Mouse (Mus musculus): ENCODE data around the gene Mat2a. TPM values are rescaled to one million over a fixed set of nuclear protein-coding genes. Genes with fewer than 3 reads are reported as not detected.

Mat2a gene
- total RNA-seq, 2 experiments from 2014 or later, result 130 to 166 TPM

- DNase-seq, result no peak
Observed at GRCm38 (mm10) chr6:72415964-72416772, 23.2 kb downstream of the Mat2a start.

- DNase-seq, result no peak
Observed at GRCm38 (mm10) chr6:72415181-72415580, 24.2 kb downstream of the Mat2a start.

DNA sequence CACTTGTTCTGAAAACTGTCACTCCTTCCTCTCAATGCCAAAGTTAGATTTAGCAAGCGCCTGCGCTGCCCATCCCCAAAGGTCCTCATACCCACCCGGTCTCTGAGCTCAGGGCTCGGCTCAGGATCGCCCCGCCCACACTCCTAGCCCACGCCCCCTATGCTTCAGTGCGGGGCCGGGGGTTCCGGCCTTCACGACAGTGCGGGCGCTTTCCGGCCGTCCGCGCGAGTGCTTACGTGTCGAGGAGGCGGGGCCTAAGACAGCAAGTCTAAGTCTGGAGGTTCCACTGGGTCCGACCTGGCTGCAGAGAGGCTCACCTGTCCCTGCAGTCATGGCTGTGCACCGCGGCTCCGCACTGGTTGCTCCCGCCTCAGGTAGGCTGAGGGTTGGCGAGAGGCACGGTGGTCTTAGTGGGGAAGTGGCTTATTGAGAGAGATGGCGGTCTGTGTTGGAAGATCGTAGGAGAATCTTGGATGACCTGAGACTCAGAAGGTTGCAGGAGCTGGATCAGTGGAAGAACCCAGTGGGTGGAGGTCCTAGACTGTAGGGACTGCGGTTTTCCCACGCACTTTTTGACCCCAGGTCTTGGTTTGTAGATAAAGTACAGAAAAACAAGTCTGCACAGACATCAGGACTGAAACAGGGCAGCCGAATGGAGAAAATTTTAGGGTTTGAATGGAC is 25.1 kb downstream of the Mat2a start, which contains the start of gene Ggcx:
Gene Ggcx, plus strand, starts transcription at position 233 of the 681 bp plus-strand sequence.
- peak; percentile 96 to 98 for DNase-seq

DNA sequence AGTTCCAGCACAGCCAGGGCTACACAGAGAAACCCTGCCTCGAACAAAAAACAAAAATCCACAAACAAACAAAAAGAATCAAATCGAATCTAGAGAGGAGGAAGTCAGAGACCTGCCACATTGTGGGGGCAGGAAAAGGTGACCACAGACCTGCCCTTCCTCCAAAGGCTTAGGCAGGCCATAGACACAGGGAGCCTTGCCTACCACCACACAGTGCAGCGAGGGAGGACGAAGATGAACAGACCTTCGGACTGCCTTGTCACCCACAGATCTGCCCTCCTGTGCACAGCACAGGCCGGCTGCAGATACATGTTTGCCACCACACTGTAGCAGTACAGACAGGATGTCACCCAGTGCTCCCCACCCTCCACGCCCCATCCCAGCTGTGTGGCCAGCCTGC is 28.8 kb downstream of the Mat2a start:
- no peak for DNase-seq

DNA sequence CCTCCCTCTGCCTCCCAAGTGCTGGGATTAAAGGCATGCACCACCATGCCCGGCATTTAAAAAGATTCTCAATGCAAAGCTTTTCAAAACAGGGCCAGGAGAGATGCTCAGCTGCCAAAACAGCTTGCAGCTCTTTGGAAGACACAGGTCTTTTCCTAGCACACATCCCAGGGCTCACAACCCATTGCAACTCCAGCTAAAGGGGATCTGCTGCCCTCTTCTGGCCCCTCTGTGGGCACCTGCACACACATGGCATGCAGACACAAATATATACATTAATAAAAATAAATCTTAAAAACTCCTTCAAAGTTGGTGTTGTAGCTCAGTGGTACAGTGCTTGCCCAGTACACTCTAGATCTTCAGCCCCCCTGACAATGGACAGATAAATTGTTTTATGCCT is 29.4 kb downstream of the Mat2a start:
- no peak for DNase-seq

DNA sequence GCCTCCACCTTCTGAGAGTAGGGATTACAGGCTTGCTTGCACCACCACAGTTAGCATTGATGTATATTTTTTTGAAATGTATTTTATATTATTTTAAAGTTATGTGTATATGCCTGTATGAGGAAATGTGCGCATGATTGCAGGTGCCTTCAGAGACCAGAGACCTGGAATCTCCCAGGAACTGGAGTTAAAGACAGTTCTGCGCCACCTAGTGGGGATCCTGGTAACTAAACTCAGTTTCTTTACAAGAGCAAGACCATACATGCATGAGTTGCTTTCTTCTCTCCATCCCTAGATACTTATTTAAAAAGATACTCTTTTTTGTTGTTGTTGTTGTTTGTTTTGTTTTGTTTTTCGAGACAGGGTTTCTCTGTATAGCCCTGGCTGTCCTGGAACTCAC is 29.8 kb downstream of the Mat2a start:
- peak; percentile 46 to 86 for DNase-seq

DNA sequence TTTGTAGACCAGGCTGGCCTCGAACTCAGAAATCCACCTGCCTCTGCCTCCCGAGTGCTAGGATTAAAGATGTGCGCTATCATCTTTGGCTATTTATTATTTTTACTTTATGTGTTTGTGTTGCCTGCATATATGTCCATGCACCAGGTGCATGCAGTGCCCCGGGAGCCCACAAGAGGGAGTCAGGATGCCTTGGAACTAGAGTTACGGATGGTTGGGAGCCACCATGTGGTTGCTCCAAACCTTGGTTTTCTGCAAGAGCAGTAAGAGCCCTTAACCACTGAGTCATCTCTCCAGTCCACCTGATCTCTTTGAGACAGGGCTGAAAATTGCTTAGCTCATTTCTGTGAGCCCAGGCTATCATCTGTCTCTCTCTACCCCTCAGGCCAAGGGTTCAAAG is 32.2 kb downstream of the Mat2a start:
- peak; percentile 79 to 92 for DNase-seq

GRCm38 (mm10) chr6:72405356-72405755 is 34.0 kb downstream of the Mat2a start:
- DNase-seq, result no peak

DNA sequence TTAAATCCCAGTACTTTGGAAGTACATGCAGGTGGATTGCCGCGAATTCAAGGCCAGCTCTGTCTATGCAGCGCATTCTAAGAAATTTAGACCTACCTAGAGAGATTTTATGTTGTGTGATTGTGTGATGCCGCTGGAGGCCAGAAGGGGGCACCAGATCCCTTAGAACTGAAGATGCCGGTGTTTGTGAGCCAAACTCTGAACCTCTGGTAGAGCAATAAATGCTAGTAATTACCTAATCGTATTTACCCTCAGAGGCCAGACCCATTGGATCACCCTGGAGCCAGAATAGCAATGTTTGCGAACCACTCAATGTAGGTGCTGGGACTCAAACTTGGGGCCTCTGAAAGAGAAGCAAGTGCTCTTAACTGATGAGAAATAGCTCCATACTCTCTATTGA is 37.5 kb downstream of the Mat2a start:
- DNase-seq, result peak; percentile 74 to 92

DNA sequence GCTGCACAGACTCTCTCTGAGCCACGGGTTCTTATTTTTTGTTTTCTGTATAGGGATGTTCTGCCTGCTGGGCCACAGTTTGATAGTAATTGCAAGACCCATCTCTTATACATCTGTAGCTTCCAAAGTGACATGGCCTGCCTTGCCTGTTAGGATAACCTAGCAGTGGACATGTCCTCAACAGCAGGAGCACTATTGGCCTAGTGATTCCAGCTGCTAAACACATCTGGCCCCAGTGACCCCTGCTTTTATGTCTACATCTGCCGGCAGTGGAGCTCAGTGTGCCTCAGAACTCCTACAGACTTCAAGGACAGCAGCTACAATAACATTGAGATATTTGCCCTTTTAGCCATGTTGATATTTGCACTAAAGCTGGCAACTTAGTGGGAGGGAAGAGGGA is 39.4 kb downstream of the Mat2a start:
- no peak for DNase-seq

GRCm38 (mm10) chr6:72396837-72397251 is 42.5 kb downstream of the Mat2a start:
- DNase-seq, result no peak

DNA sequence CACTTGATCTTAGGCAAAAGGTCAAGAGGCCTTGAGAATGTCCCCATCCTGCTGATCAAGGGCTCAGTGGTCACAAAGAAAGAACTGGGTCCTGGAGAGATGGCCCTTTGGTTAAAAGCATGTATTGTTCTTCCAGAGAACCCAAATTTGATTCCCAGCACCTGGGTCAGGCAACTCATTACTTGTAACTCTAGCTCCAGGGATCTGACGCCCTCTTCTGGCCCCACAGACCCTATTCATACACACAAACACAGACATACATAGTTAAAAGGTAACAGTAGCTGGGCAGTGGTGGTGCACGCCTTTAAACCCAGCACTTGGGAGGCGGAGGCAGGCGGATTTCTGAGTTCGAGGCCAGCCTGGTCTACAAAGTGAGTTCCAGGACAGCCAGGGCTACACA is 47.0 kb downstream of the Mat2a start:
- no peak for DNase-seq

GRCm38 (mm10) chr6:72390795-72391521 is 48.4 kb downstream of the Mat2a start:
- DNase-seq, result peak; percentile 82 to 88

- DNase-seq, result peak; percentile 95
Observed at GRCm38 (mm10) chr6:72389941-72390771, 49.2 kb downstream of the Mat2a start, which contains the start of gene Vamp8. TSS of gene Vamp8 (minus strand) at chr6:72390703.

DNA sequence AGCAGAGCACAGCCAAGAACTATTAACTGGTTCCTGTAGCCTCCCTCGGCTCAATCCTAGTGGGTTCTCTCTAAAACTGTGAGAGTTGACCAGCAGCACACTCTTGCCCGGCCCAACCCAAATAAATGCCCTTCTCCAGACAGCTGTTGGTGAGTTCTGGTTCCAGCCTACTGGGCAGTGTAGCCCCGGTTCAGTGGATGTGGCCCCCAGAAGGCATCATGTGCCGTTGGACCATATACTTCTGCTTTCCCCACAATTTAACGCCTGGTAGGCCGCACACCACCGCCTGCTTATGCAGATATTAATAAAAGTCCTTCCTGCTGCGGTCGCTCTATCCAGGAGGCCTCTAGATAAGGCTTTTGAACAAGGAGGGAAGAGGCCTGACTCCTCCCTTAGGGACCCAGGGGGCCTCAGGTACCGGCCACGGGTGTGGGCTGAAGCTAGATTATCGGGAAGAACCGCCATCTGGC is 49.9 kb downstream of the Mat2a start:
- DNase-seq, result no peak

DNA sequence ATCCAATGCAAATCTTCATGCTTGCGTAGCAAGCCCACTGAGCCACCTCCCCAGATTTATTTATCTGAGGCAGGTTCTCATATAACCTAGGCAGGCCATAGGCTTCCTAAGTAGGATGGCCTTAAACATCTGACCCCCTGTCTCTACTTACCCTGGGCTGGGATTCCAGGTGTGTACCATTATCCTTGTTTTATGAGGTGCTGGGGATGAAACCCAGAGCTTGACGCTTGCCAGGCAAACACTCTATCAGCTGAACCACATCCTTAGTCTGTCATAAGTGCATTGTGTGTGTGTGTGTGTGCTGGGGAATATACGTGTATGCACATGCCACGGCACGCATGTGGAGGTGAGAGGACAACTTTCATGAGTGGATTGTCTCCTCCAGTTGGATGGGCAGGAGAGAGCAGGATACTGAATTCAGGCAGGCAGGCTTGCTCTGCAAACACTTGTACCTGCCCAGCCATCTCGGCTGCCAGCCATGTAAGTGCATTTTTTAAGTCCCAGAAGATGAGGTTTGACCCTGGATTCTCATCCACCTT is 50.5 kb downstream of the Mat2a start:
- DNase-seq, result no peak

DNA sequence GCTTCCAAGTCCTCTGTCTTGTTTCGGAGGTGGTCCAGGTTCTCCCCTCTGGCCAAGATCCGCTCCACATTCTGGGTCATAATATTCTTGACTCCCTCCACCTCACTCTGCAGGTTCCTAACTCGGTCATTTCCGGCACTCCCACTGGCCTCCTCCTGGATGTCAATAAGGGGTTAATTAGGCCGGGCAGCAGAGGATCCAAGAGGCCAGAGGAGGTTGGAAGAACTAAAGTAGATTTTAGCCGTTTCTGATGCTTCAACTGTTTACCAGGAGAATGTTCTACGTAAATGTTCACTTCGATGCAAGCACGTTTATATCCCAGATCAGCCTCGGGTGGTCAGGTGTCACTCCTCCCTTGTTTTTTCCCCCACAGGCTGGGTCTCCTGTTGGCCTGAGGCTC is 51.1 kb downstream of the Mat2a start:
- no peak for DNase-seq

- no peak for DNase-seq
Observed at GRCm38 (mm10) chr6:72387816-72388215, 51.5 kb downstream of the Mat2a start.

- DNase-seq, result no peak
Observed at GRCm38 (mm10) chr6:72386561-72386960, 52.8 kb downstream of the Mat2a start.

GRCm38 (mm10) chr6:72385258-72385657 is 54.1 kb downstream of the Mat2a start:
- no peak for DNase-seq

DNA sequence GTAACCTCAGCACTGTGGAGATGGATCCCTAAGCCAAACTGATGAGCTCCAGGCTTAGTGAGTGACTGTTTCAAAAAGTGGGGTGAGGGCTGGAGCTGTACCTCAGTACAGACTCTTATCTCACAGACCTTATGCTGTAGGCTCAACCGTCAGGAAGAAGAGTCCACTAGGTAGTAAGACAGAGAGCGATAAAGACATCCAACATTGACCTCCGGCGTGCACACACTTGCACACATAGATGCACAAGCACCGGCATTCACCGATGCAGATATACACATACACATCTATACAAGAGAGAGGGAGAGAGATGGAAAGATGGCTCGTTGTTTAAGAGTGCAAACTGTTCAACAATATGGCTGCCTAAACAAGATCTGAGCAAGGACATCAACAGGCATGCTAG is 55.4 kb downstream of the Mat2a start:
- DNase-seq, result no peak

Measured in heart, adult 18-20 months (tissue).